Mouse (Mus musculus) heart, embryonic 14.5 days (tissue): ENCODE results near the gene Hs6st1. TPM values are rescaled to one million over a fixed set of nuclear protein-coding genes. Genes with fewer than 3 reads are reported as not detected.
A peak's percentile ranks its signal among the peaks of the same experiment; 100 is the strongest.

Experiments
- ATAC-seq: fragments of 200-750 bp; cut with Nextera tagmentation; 2 replicates; pipeline ENCODE4 v1.8.0; 2017; ENCODE audit warnings: low read depth, moderate TSS enrichment; ENCODE audit not compliant: insufficient number of reproducible peaks, insufficient read depth, low FRiP score
- H3K27ac ChIP-seq, 2 experiments: fragments of 200-500 bp in 1 of 2; fragments of 300-500 bp in 1 of 2; sonication (generic) in 1 of 2; replicated peaks in 1 of 2; 2 replicates each; pipeline ENCODE4 v1.5.1; 2012 to 2014; ENCODE audit warnings: low read depth in 2 of 2, low read length in 2 of 2, control low read depth in 1 of 2, mild to moderate bottlenecking in 1 of 2, mixed read lengths in 1 of 2; ENCODE audit not compliant: control insufficient read depth in 1 of 2, insufficient read depth in 1 of 2
- H3K27me3 ChIP-seq: fragments of 300-500 bp; sonication (generic); 2 replicates; pipeline ENCODE4 v1.6.1; 2014; ENCODE audit warnings: mild to moderate bottlenecking, low read length, control low read depth; ENCODE audit not compliant: control insufficient read depth, insufficient read depth
- H3K36me3 ChIP-seq: fragments of 300-500 bp; sonication (generic); 2 replicates; pipeline ENCODE4 v1.6.1; 2014; ENCODE audit warnings: mild to moderate bottlenecking, control low read depth, low read length, mixed read lengths; ENCODE audit not compliant: control insufficient read depth, insufficient read depth
- H3K4me1 ChIP-seq, 2 experiments: fragments of 200-500 bp in 1 of 2; fragments of 300-500 bp in 1 of 2; sonication (generic) in 1 of 2; 2 replicates each; pipeline ENCODE4 v1.6.1; 2012 to 2014; ENCODE audit warnings: low read length in 2 of 2, control low read depth in 1 of 2, mixed read lengths in 1 of 2; ENCODE audit not compliant: control insufficient read depth in 2 of 2, insufficient read depth in 2 of 2
- H3K4me2 ChIP-seq: fragments of 300-500 bp; sonication (generic); 2 replicates; pipeline ENCODE4 v1.6.1; 2014; ENCODE audit warnings: mild to moderate bottlenecking, low read length
- H3K4me3 ChIP-seq, 2 experiments: fragments of 200-500 bp in 1 of 2; fragments of 300-500 bp in 1 of 2; sonication (generic) in 1 of 2; 2 replicates each; pipeline ENCODE4 v1.5.1; 2012 to 2014; ENCODE audit warnings: low read length in 2 of 2, mild to moderate bottlenecking in 2 of 2, control low read depth in 1 of 2, low read depth in 1 of 2, moderate library complexity in 1 of 2; ENCODE audit not compliant: control insufficient read depth in 1 of 2, insufficient read depth in 1 of 2
- H3K9ac ChIP-seq: fragments of 300-500 bp; sonication (generic); 2 replicates; pipeline ENCODE4 v1.6.1; 2014; ENCODE audit warnings: mild to moderate bottlenecking, low read length
- H3K9me3 ChIP-seq: fragments of 300-500 bp; sonication (generic); 2 replicates; pipeline ENCODE4 v1.6.1; 2016; ENCODE audit warnings: low read length, control low read depth; ENCODE audit not compliant: control insufficient read depth
- WGBS: fragments of 180-500 bp; shearing (Covaris S2); extraction: QIAGEN DNeasy Blood & Tissue Kit; methylation state at CpG from one replicate; pipeline ENCODE4 v1.1.7; 2014; 5-methylcytosine and 5-hydroxymethylcytosine counted together
- polyA plus RNA-seq: library from polyadenylated mRNA; unstranded; fragments of >200 nt; fragmentation: Nextera tagmentation; extraction: Ambion mirVana; gene quantifications from 2 replicates; pipeline ENCODE4 v1.2.1, GENCODE M21; 2014

Hs6st1 gene
- polyA plus RNA-seq, 1 experiment from 2014 or later, result 15.5 TPM

DNA sequence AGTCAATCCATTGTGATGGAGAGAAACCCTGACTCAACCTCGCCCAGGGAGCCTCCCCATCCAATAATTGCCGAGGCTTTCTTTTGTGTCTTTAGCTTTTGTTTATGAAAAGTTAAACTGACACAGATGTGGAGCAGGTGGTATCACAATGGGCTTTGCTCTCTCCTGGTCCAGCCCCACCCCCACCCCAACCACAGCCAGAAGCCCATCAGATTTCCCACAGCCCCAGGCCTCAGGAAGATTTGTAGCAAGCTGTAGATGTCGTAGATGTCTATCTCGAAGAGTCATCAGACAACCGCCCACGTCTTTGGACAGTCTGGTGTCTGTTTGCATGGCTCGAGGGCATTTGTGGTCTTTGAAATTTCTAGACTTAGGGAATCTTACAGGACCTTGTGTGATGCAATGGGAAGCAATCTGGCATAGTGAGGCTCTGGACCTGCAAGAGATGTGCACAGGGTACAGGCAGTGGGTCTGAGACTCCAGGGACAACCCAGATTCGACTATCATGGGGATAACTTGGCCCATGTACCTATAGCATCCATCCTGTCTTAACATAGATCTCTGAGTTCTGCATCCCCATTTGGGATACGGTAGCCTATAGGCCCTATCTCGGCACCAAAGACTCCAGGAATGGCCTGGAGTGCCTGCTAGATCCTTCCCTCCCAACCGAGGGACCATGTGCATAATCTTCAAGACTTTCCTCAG, 6.8 kb upstream of the Hs6st1 start:
- Histone ChIP-seq H3K9ac (no peak overlapping the region), H3K36me3 (no peaks in the 10 kb centered on the region), H3K4me1 (peaks cover 25 to 35% of the 10 kb centered on the region in 2 experiments), H3K27ac (no peak overlapping the region), H3K27me3 (no peaks in the 10 kb centered on the region), H3K4me2 (no peak overlapping the region), H3K4me3 (no peak overlapping the region), H3K9me3 (no peaks in the 10 kb centered on the region)
- ATAC-seq, result no peak
- WGBS, result 90% methylated on average over 11 of the region's 11 CpGs

DNA sequence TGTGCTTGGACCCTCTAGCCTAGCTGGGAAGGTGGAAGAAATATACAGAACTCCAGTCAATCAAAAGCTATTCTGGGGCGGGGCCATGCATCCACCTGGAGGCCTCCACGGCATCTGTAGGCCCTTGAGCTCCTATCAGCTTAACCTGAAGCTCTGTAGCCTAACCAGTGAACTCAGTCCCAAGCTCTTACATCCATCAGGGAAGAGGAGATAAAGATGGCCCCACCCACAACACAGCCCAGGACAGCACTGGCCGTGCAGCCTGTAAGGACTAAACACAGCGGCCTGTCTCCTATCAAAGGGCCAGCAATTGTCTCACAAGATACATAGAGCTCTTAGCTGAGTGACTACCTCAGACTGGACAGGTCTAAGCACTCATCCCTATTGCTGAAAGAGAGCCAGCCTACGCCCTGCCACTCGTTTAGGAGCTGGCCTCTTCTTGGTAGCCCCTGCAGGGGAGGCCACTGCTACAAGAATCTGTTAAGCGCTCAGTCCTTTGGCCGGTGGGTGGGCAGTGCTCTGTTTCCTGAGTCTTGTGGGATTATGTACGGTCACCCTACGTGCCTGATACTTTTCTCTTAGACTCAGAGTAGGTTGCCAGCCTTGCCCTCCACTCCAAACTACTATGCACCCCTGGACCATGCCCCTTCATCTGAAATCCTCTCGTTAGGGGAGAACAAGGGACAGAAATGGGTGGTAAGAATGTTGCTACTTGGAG, 6.0 kb upstream of the Hs6st1 start:
- no peak overlapping the region for H3K27ac ChIP-seq
- H3K4me2 ChIP-seq, result no peak overlapping the region
- no peak overlapping the region for H3K4me3 ChIP-seq
- H3K36me3 ChIP-seq, result no peaks in the 10 kb centered on the region
- no peak overlapping the region for H3K9ac ChIP-seq
- H3K4me1 ChIP-seq, result peaks cover 25 to 37% of the 10 kb centered on the region in 2 experiments
- no peak for ATAC-seq
- no peaks in the 10 kb centered on the region for H3K27me3 ChIP-seq
- WGBS, result 73% methylated on average over 11 of the region's 11 CpGs
- no peaks in the 10 kb centered on the region for H3K9me3 ChIP-seq

DNA sequence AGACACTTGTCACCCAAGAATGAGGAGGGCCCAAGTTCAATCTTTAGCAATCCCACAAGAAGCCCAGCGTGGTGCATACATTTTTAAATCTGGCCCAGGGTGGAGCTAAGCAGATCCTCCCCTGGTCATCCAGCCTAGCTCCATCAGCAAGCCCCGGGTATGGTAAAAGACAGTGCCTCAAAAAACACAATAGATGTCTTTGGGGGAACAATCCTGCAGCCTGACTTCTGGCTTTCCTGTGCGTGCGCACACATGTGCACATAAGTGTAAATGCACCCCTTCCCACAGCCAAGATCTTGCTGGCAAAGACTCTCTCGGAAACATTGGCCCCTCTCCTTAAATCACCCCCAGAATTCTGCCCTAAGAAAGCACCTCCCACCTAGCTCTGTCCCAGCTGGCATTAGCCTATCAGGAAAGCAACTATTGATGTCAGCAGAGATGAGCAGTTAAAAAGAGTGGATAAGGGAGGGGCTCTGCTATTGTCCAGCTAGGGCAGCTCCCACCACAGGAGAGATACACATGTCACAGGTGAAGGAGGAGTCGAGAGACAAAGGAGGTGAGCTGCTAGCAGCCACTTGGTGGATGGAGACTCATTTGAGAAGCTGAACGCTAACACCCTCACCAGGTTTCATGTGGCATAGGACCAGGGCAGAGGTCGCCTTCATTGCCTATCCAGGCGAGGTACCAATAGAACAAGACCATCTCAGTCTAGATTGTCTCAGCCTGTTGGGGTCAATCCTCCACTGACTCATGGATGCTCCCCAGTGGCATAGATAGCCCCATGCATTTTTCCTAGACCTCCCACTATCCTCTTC, 5.2 kb upstream of the Hs6st1 start:
- H3K4me1 ChIP-seq, result peaks cover 29 to 44% of the 10 kb centered on the region in 2 experiments
- no peak overlapping the region for H3K4me2 ChIP-seq
- WGBS, result 87% methylated on average over 9 of the region's 9 CpGs
- no peaks in the 10 kb centered on the region for H3K9me3 ChIP-seq
- ATAC-seq, result no peak
- no peaks in the 10 kb centered on the region for H3K27me3 ChIP-seq
- no peaks in the 10 kb centered on the region for H3K36me3 ChIP-seq
- no peak overlapping the region for H3K27ac ChIP-seq
- no peak overlapping the region for H3K4me3 ChIP-seq
- H3K9ac ChIP-seq, result no peak overlapping the region

DNA sequence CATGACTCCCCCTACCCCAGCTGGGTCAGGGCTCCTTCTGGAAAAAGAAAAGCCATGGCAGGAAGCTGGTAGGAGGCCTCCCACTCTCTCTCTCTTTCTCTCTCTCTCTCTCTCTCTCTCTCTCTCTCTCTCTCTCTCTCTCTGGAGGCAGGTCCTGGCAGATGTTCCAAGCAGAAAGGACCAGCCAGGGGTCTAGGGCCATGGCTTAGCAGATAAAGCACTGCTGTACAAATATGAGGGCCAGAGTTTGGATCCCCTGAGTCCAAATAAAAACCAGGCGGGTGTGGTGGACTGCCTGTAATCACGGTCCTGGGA, 4.6 kb upstream of the Hs6st1 start:
- no peaks in the 10 kb centered on the region for H3K27me3 ChIP-seq
- no peaks in the 10 kb centered on the region for H3K9me3 ChIP-seq
- H3K4me2 ChIP-seq, result no peak overlapping the region
- no peak overlapping the region for H3K27ac ChIP-seq
- no peaks in the 10 kb centered on the region for H3K36me3 ChIP-seq
- peaks cover 29 to 44% of the 10 kb centered on the region in 2 experiments for H3K4me1 ChIP-seq
- ATAC-seq, result no peak
- H3K4me3 ChIP-seq, result no peak overlapping the region
- no peak overlapping the region for H3K9ac ChIP-seq
- WGBS, result 73% methylated on average over 2 of the region's 2 CpGs

DNA sequence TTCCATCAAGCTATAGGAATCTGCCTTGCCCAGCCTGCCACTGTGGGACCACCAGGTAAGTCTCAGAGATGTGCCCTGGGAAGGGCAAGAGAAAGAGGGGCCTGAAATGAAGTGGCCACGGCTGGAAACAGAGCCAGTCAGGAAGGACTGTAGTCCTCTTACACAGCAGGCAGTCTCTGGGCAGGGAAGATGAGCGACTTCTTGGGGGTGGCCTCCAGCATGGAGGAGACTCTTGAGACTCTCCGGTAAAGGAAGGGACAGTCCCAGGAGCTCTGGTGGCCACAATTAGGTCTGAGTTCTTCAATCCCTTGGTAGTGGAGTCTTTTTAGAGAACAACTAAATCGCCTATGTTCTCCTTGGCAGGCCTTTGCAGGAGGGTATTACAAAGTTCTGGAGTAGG, 4.0 kb upstream of the Hs6st1 start:
- ATAC-seq, result no peak
- Histone ChIP-seq H3K4me1 (peaks cover 28 to 43% of the 10 kb centered on the region in 2 experiments), H3K27ac (no peak overlapping the region; a peak in 1 of 4 replicates), H3K36me3 (no peaks in the 10 kb centered on the region), H3K4me2 (peak overlapping the region; percentile 66), H3K4me3 (peak overlapping the region in 1 of 2 experiments; percentile 22; a peak in 2 of 4 replicates), H3K9ac (peak overlapping the region; percentile 64), H3K27me3 (no peaks in the 10 kb centered on the region), H3K9me3 (no peaks in the 10 kb centered on the region)
- 50% methylated on average over 4 of the region's 4 CpGs for WGBS

DNA sequence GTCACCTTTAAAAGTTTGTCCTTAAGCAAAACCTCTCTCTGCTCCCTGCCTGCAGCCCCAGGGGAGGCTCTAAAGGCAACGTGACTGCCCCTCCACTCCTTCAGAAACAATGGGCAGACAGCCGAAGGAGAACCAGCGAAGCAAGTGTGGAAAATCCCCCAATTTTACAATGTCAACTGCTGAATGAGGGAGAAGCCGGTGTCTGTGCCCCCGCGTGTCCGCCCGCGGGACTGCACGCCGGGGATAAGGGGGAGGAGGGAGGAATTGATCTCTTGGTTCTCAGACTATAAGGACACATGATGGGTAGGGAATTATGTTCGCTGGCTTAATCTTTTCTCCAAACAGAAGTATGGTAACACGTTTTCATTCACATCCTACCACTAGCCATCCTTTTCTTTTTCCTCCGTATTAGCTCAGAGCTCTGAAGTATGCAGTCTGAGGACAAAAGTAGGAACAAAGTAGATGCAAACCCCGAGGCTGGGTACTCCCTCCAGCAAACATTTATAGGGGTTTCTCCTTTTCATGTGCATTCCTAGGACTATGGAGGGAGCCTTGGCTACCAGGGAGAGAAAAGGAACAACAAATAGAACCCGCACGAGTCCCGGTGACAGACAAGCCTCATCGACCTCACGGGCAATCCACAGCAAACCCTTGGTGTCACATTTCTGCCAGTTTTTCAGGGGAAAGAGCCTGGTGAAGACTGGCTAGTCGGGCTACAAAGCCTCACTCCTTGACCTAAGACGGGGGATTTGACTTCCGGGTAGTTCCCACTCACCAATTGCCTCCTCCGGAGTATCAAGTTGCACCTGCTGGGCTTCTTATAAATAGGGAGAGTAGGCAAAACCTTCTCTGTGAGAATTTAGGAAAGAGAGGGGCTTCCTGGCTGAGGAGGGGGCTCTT, 3.1 kb upstream of the Hs6st1 start:
- no peaks in the 10 kb centered on the region for H3K27me3 ChIP-seq
- H3K4me2 ChIP-seq, result peak overlapping the region; percentile 66
- H3K9ac ChIP-seq, result peak overlapping the region; percentile 64
- 2% methylated on average over 24 of the region's 24 CpGs for WGBS
- peaks cover 23 to 43% of the 10 kb centered on the region in 2 experiments for H3K4me1 ChIP-seq
- peak; percentile 46; the same call in 1 of the 2 replicates for ATAC-seq
- no peaks in the 10 kb centered on the region for H3K9me3 ChIP-seq
- H3K36me3 ChIP-seq, result no peaks in the 10 kb centered on the region
- H3K4me3 ChIP-seq, result peak overlapping the region; percentile 20 to 22; a peak in 3 of 4 replicates
- peak overlapping the region; percentile 53 to 67 for H3K27ac ChIP-seq

DNA sequence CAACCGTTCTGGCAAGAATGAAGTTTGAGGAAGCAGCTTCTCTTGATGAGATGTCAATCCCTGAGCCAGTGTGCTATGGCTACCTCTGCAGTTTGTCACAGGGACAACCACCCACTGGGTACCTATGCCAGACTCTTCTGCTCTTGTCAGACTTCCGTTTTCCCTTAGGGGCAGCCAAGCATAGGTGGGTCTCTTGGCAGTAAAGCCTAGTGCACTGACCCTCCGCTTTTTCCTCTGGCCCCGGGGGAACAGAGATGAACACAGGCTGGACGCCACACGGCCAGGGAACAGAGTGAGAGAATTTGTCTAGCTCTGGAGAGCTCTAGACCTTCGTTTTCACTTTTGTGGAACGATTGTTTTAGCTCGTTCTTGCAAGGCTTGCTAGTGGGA, 2.4 kb upstream of the Hs6st1 start:
- ATAC-seq, result no peak
- H3K4me1 ChIP-seq, result peaks cover 24 to 43% of the 10 kb centered on the region in 2 experiments

More for the DNA sequence above, 2.4 kb upstream of the Hs6st1 start:
- 63% methylated on average over 9 of the region's 9 CpGs for WGBS
- Histone ChIP-seq H3K27ac (no peak overlapping the region), H3K9ac (no peak overlapping the region; the same call in 1 of the 2 replicates), H3K4me3 (no peak overlapping the region), H3K27me3 (no peaks in the 10 kb centered on the region), H3K9me3 (no peaks in the 10 kb centered on the region), H3K4me2 (peak overlapping the region; percentile 66), H3K36me3 (no peaks in the 10 kb centered on the region)
